Mouse (Mus musculus): ENCODE measurements around the gene Pou2f2.
A peak's percentile ranks its signal among the peaks of the same experiment; 100 is the strongest.

Gene Pou2f2

DNA sequence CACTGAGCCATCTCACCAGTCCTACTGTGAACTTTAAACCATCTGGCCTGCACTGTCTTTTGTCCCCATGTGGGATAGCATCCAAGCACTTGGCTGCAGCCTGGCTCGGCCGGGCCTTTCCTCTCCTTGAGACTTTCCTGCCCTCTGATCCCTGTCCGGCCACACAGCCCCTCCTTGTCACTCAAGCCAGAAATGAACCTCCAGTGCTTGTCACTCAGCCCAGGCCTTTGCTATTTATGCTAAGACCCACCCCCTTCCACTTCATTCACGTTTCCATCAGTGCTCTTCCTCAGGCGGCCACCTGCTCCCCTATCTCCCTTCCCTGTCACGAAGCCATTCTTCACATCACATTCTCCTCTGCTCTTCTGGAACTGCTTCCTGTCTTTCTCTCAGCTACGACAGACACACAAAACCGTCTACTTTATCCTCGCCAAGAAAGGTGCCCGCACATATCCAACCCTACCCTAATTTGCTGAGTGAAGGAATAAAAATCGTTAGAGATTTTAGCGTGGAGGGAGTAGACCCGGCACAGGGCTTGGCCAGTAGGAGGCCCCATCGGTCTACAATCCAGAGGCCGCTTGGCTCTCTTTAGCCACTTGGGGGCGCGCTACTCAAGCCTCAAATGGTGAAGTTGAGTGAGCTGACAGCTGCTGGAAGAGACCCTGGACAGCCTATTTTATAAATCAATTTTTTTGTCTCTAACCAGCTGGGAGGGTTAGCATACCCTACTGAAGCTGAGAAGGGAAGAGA is 73.9 kb downstream of the Pou2f2 start:
- peak; percentile 81 to 89 for DNase-seq (ENCODE audit: low spot score in 2 of 2)

DNA sequence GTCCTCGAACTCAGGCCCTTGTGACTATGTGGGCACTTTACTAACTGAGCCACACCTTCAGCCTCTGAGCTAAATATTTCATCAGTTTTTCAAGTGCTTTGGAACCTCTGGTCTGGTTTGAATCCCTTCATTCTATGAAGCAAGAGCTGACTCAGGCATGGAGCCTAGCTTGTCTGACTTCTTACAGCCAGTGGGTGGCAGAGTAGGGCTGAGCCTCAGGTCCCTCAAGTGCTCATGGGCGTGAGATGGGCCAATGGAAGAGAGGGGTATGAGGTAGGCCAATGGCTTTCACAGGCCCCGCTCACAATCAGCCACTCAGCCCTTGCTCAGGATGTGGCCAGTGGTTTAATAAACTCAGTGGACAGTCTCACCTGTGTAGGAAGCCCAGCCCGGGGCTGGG is 79.9 kb downstream of the Pou2f2 start:
- no peak for DNase-seq (ENCODE audit: low spot score in 2 of 2)

- peak in 1 of 2 experiments; percentile 75 for DNase-seq (ENCODE audit: low spot score in 2 of 2)
These were observed 81.4 kb downstream of the Pou2f2 start for GRCm38 (mm10) chr7:25098169-25098568.

DNA sequence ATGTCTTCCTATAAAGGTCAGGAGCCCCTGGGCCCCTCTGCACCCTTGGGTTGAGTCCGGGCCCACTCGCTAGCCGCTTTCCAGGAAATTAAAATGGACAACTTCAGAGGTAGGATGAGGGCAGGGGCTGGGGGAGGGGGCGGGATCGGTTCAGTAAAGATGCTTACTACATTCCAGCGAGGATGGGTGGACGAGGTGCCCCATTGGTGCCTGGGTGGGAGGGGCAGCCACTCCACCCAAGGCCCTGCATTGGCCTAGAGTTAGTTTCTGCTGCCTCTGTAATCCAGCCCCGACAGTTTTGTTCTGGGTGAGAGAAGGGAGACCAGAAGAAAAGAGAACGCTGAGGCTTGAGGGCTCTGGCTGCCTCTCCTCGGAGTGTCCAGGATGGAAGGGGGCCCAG is 89.7 kb downstream of the Pou2f2 start:
- DNase-seq (ENCODE audit: low spot score in 2 of 2) = no peak

- DNase-seq (ENCODE audit: low spot score in 2 of 2) = no peak
These were observed 90.6 kb downstream of the Pou2f2 start for GRCm38 (mm10) chr7:25088968-25089367.

- no peak for DNase-seq (ENCODE audit: low spot score in 2 of 2)
These were observed 91.0 kb downstream of the Pou2f2 start for GRCm38 (mm10) chr7:25088531-25088930.

DNA sequence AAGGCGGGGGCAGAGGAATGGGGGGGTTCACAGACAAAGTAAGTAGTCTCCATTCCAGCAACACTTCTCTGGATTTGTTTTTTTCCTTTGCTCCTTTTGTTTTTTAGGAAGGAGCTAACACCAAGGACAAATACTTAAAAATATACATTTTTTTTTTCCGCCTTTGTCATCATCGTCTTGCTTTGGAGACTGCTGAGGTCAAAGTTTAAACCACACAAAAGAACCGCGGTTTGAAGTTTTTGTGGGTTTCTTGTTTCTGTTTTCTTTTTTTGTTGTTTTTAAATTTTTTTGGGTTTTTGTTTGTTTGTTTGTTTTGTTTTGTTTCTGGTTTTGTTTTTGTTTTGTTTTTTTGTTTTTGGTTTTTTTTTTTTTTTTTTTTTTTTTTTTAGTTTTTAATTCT is 91.6 kb downstream of the Pou2f2 start:
- no peak for DNase-seq (ENCODE audit: low spot score in 2 of 2)

DNA sequence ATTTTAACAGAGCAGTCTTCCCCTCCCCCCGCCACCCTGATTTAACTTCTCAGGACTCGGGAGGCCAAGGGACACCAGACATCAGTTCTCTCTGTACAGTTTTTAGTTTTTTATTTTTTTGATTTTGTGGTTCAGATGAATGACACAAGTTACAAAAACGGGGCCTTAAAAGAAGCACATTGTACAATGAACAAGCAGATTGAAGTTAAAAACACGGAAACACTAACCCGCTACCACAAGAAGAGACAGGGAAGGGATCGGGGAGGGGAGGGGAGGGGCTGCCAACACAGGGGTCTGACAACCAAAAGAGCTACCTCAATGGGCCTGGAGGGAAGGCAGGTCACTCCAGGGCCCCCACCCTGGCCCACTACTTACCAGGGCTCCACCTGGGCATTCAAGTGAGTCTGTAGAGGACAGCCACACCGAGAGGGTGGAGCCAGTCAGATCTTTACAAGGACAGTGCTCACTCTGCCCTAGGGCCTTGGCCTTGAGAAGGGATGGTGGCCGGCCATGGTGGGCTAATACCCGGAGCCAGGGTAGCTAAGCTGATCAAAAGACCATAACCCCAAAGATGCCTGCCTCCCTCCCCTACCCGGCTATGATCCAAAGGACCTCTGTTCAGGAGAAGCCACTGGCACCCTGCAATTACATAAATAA is 92.1 kb downstream of the Pou2f2 start:
- DNase-seq (ENCODE audit: low spot score in 2 of 2) = no peak

DNA sequence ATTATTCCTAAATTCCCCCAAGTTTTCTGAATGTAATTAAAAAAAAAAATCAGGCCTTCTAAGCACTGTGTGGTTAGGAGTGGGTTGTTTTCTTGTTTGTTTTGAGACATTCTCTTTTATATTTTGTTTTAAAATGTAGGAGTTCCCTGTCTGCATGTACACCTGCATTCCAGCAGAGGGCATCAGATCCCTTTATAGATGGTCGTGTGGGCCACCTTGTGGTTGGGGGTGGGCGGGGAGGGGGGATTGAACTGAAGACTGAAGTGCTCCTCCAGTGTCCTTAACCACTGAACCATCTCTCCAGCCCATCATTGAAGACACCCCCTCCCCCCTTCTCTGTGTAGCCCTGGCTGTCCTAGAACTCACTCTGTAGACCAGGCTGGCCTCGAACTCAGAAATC is 92.9 kb downstream of the Pou2f2 start:
- no peak for DNase-seq (ENCODE audit: low spot score in 2 of 2)

GRCm38 (mm10) chr7:25084621-25085020 is 94.9 kb downstream of the Pou2f2 start:
- DNase-seq (ENCODE audit: low spot score in 2 of 2) = no peak

DNA sequence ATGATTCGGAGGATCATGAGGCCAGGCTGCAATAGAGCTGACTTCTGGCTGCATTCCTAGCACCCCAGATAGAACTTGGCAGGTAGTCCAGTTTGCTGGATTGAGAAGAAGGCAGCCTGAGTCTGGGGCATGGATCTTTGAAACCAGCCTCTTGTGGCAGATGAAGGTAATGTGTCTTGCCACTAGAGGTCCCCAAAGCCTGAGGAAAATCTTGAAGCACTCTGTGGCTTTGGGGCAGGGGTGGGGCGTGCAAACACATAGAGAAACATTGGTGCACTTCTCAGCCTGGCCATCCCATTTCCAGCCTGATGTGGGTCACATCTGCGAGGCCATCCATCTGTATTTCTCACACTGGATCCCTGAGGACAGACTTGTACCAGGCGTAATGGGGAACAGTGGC is 97.0 kb downstream of the Pou2f2 start:
- no peak for DNase-seq (ENCODE audit: low spot score in 2 of 2)

GRCm38 (mm10) chr7:25080431-25080830 is 99.1 kb downstream of the Pou2f2 start:
- DNase-seq (ENCODE audit: low spot score in 2 of 2) = no peak

DNA sequence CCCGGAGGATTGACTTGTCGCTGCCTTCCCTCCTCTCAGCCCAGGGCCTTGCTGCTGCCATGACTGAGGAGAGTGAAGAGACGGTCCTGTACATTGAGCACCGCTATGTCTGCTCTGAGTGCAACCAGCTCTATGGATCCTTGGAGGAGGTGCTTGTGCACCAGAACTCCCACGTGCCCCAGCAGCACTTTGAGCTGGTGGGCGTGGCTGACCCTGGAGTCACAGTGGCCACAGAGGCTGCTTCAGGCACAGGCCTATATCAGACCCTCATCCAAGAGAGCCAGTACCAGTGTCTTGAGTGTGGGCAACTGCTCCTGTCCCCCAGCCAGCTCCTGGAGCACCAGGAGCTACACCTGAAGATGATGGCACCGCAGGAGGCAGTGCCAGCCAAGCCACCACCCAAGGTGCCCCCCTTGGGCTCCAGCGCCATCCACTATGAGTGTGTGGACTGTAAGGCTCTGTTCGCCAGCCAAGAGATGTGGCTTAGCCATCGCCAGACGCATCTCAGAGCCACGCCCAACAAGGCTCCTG is 100.0 kb downstream of the Pou2f2 start:
- DNase-seq (ENCODE audit: low spot score in 2 of 2) = no peak

- DNase-seq (ENCODE audit: low spot score in 2 of 2) = no peak
These were observed 102.1 kb downstream of the Pou2f2 start for GRCm38 (mm10) chr7:25077414-25077755.

GRCm38 (mm10) chr7:25076663-25077413 is 102.7 kb downstream of the Pou2f2 start:
- DNase-seq (ENCODE audit: low spot score in 2 of 2) = peak; percentile 99

- DNase-seq (ENCODE audit: low spot score in 2 of 2) = no peak
These were observed 103.2 kb downstream of the Pou2f2 start for GRCm38 (mm10) chr7:25076296-25076662.

DNA sequence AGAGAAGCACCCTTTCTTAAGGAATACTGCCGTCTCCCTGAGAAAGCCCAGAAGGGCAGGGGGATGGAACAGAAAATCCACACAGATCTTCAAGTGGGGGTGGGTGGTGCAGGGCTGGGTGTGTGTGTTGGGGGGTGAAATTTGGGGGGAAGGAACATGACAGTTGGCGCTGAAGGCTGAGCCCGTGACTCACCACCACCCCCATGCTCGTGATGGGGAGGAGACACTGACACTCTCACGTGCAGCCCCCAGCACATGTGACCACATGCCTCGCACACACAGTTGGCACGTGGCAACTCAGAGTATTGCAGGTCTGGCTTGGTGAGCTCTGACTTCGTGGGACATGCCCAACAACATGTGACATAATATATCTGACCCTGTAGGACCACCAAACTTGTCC is 105.6 kb downstream of the Pou2f2 start:
- peak in 1 of 2 experiments; percentile 82 for DNase-seq (ENCODE audit: low spot score in 2 of 2)

- DNase-seq (ENCODE audit: low spot score in 2 of 2) = peak in 1 of 2 experiments; percentile 66
These were observed 106.7 kb downstream of the Pou2f2 start for GRCm38 (mm10) chr7:25072716-25073390.

DNA sequence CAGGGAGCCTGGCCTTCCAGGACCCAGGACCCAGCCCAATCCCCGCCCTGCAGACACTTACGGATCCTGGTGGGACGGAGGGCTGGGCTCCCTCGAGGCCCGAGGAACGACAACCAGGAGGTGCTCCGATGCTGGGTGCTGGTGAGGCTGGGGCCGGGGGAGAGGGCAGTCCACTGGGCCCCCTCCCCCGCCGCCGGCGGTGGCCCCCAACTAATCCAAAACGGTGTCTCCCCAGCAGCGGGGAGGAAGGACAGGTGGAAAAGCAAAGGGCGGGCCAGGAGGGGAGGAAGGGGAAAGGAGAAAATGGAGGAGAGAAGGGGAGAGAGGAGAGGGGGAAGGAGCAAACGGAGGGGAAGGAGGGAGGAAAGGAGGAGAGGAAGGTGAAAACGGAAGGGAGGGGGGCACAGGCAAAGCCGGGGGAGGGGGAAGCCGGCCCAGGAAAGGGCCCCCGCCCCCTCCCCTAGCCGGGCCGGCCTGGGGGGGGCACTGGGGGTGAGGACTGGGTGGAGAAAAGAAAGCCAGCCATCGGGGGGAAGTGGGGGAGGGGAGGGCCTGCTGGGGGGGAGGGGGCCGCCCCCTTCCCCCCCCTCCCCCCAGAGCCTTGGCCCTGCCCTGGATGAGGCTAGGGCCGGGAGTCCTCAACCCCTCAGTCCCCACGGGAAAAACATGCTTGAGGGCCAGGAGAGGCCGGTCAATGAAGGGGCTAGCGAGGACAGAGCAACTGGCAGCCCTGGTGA is 107.4 kb downstream of the Pou2f2 start, which contains the start of the genes Grik5 and Zfp574:
Gene Grik5, minus strand, starts transcription at position 368 of the 737 bp plus-strand sequence.
Gene Zfp574, plus strand, starts transcription at position 589 of the 737 bp plus-strand sequence.
- DNase-seq (ENCODE audit: low spot score in 2 of 2) = no peak

DNA sequence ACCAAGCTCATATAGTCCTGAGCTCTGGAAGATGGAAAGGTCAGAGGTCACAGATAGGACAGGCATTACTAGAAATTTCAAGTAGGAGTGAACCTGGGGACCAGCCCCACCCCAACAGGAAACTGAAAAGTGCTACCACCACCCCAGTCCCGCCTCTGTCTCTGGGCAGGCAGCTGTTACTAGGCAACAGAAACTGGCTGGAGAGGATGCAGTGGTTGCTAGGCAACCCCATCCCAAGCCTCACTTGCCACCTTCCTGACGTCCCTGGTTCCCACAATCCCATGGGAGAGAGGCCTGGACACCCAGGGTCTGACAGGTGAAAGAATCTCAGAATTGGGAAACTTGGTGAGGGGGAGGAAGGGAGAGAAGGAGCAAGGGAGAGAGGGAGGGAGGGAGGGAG is 110.8 kb downstream of the Pou2f2 start:
- DNase-seq (ENCODE audit: low spot score in 2 of 2) = peak; percentile 69 to 85
